Comparison of ENCODE assay signal across 13 mouse cellular contexts in genomic region chr17:80522229-80522556, GRCm38 (mm10).
"Had no signal": no experiment of that assay in that cellular context is flagged by ENCODE, and none has a peak within 500 bp of the region (broad histone marks: within the 10 kb centered on the region; RNA-seq: fewer than 3 reads in every experiment).

No protein-coding gene starts in this region.

- H3K27me3 ChIP-seq: limb, embryonic 12.5 days; liver, embryonic 15.5 days had no signal

- ATAC-seq: lung, postnatal 0 days; midbrain, embryonic 16.5 days had no signal

- H3K4me3 ChIP-seq: layer of hippocampus, adult 2 months; limb, embryonic 12.5 days; liver, embryonic 15.5 days had no signal

- H3K9ac ChIP-seq: limb, embryonic 12.5 days; liver, embryonic 15.5 days had no signal

- H3K27ac ChIP-seq: layer of hippocampus, adult 2 months; limb, embryonic 12.5 days; liver, embryonic 15.5 days; stomach, postnatal 0 days had no signal

- H3K4me1 ChIP-seq: limb, embryonic 12.5 days; liver, embryonic 15.5 days had no signal

- H3K36me3 ChIP-seq: limb, embryonic 12.5 days; liver, embryonic 15.5 days had no signal

- H3K4me2 ChIP-seq: limb, embryonic 12.5 days; liver, embryonic 15.5 days had no signal

- DNase-seq: kidney, adult 18-20 months; kidney, postnatal 10 days; kidney, postnatal 4 days; liver; lung, adult 2 months; lung, postnatal 4 days; right cerebral cortex, postnatal 14 days had no signal

- H3K9me3 ChIP-seq: limb, embryonic 12.5 days; liver, embryonic 15.5 days had no signal
